Mouse (Mus musculus): Measurements from ENCODE around the gene Zfp874b. TPM values are rescaled to one million over a fixed set of nuclear protein-coding genes. Genes with fewer than 3 reads are reported as not detected.

Zfp874b gene
- 0.13 and 0.18 TPM in 2 replicates for polyA plus RNA-seq (2012)

DNA sequence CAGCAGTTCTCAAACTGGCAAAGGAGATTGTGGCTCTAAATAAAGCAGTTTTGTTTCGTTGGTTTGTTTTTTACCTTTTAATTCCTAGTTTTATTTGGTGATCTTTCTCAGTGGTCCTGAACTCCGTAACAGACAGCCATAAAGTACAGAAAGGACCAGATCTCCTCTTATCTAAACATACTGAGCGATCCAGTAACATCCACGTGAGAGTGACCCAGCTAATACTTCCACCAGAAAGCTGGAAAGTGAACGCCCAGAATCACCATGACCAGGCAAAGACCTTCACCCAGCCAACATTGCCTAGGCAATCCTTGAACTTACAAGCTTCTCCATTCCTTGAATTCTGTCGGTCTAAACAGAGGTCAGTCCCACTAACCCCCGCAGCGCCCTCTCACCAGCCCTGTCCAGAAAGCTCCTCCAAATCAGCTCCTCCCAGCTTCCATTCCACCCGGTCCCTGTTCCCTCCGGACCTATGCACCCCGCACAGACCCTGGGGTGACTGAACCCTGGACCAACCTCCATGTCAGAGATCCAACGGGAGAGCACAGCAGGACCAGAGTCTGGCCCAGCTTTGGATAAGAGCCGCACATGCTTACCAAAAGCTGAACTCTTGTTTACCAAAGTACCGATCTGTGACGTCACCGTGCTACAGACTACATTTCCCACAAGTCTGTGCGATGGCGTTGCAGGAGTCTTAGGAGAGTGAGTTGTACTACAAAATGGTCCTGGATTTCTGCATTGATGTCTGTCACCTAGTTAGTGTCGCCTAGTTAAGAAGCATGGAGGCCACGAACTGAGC lies at the start of gene Zfp874b:
Zfp874b (minus strand) TSS at position 634 of the 799 bp plus-strand sequence.

DNA sequence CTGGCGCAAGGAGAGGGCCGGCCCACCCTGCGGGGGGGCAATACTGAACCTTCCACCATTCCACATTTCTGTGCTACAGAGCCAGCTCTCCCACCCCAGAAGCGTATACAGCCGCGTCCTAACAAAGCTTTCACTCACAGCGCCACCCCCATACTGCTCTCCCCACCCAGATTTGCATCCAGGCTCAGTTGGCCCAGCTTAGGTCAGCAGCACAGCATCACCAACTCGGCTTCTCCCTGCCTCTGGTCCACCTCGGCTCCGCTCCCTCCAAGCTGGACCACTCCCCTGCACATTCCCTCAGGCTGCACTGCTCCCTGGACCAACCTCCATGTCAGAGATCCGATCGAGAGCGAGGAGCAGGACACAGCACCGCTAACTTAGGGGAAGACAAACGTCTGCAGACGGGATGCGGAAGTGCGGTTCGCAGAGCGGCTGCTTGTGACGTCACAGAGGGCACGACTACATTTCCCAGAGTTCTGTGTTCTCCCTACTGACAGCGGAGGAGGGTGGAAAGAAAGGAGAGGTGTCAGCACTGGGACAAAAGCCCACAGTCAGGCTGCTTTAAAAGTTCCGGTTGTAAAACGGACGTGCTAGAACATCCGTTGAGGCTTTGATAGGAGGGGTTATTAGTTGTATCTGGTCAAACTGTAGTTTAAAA lies 41.8 kb upstream of the Zfp874b start, which contains the start of the genes Gm26965 and Zfp87:
Gm26965 (minus strand) TSS at position 399 of the 658 bp plus-strand sequence.
Zfp87 (minus strand) TSS at position 425 of the 658 bp plus-strand sequence.

DNA sequence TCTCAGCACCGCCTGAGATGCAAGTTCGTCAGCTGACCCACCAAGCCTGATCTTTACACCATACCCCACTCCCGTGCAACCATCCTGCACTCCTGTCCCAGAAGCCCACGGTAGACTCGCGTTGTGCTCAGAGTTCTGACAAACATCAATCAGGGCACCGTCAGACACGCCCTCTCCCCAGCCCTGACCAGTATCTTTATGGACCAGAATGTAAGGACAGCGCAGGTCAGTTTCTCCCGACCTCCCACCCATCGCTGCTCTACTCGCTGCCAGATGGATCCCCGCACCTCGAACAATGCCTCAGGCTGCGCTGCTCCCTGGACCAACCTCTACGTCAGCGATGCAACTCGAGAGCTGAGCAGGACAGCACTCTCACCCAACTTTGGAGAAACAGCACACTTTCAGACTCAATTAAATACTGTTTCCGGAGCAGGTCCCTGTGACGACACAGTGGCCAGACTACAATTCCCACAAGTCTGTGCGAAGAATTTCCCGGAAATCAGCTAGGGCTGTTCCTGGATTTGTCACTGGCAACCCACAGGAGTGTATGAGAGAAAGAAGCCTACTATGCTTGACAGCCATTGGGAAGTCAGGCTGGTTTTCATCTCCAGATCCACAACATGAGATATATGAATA lies 16.1 kb upstream of the Zfp874b start, which contains the start of gene Zfp58:
Zfp58 (minus strand) TSS at position 472 of the 636 bp plus-strand sequence.

DNA sequence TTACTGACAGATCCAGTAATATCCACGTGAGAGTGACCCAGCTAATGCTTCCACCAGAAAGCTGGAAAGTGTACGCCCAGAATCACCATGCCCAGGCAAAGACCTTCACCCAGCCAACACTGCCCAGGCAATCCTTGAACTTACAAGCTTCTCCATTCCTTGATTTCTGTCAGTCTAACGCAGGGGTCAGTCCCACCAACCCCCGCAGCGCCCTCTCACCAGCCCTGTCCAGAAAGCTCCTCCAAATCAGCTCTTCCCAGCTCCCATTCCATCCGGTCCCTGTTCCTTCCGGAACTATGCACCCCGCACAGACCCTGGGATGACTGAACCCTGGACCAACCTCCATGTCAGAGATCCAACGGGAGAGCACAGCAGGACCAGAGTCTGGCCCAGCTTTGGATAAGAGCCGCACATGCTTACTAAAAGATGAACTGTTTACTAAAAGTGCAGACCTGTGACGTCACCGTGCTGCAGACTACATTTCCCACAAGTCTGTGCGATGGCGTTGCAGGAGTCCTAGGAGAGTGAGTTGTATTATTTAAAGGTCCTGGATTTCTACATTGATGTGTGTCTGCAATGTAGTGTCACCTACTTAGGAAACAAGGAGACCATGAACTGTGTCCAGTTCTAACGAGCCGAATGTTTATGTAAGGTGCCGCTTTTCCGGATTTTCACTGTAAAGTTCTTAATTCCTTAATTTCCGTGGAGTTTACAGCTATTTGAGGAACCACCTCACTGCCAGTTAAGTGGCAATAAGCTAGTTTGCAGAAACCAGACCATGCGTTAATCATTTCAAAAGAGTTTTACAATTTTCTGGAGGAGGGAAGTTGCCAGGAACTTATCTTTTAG lies 32.7 kb downstream of the Zfp874b start, which contains the start of gene Zfp874a:
Zfp874a (minus strand) TSS at position 453 of the 849 bp plus-strand sequence.

Other genes starting within 250 kb of the Zfp874b start
- gene Zfp458, start 205.8 kb downstream of the Zfp874b start, polyA plus RNA-seq (2012), result 0.24 and 0.44 TPM in 2 replicates
- gene Zfp457, start 177.8 kb downstream of the Zfp874b start, polyA plus RNA-seq (2012), result 0.27 TPM in 1 of 2 replicates, not detected in the other
- 0.06 and 0.29 TPM in 2 replicates for gene Zfp595, start 151.7 kb downstream of the Zfp874b start, polyA plus RNA-seq (2012)
- not detected in 2 replicates for gene Gm28044, start 123.7 kb downstream of the Zfp874b start, polyA plus RNA-seq (2012)
- 0.08 and 0.16 TPM in 2 replicates for gene Zfp953, start 123.7 kb downstream of the Zfp874b start, polyA plus RNA-seq (2012)
- 0.23 TPM in 1 of 2 replicates, not detected in the other for gene Gm28041, start 108.5 kb downstream of the Zfp874b start, polyA plus RNA-seq (2012)
- 0.03 and 0.10 TPM in 2 replicates for gene Zfp456, start 108.4 kb downstream of the Zfp874b start, polyA plus RNA-seq (2012)
- gene Zfp429, start 84.4 kb downstream of the Zfp874b start, polyA plus RNA-seq (2012), result 0.34 and 0.63 TPM in 2 replicates
- gene Zfp459, start 62.8 kb downstream of the Zfp874b start, polyA plus RNA-seq (2012), result not detected in 2 replicates
- 0.28 and 0.83 TPM in 2 replicates for gene Zfp874a, start 32.6 kb downstream of the Zfp874b start, polyA plus RNA-seq (2012)
- gene Zfp58, start 16.3 kb upstream of the Zfp874b start, polyA plus RNA-seq (2012), result 0.23 and 0.51 TPM in 2 replicates
- not detected in 2 replicates for gene Gm26965, start 41.9 kb upstream of the Zfp874b start, polyA plus RNA-seq (2012)
- 0.63 and 0.94 TPM in 2 replicates for gene Zfp87, start 41.9 kb upstream of the Zfp874b start, polyA plus RNA-seq (2012)
- 0.27 and 0.32 TPM in 2 replicates for gene Zfp748, start 69.6 kb upstream of the Zfp874b start, polyA plus RNA-seq (2012)
- 0.23 and 0.63 TPM in 2 replicates for gene Zfp729b, start 125.4 kb upstream of the Zfp874b start, polyA plus RNA-seq (2012)
- not detected in 2 replicates for gene Gm49345, start 153.5 kb upstream of the Zfp874b start, polyA plus RNA-seq (2012)
- gene Zfp729a, start 153.5 kb upstream of the Zfp874b start, polyA plus RNA-seq (2012), result 0.20 and 0.27 TPM in 2 replicates
- 0.50 and 0.78 TPM in 2 replicates for gene Zfp738, start 202.8 kb upstream of the Zfp874b start, polyA plus RNA-seq (2012)
- 0.53 and 0.72 TPM in 2 replicates for gene Zfp65, start 244.9 kb upstream of the Zfp874b start, polyA plus RNA-seq (2012)

All from megakaryocyte-erythroid progenitor cell, adult 5 weeks (primary cell).